Mouse (Mus musculus): Measurements from ENCODE around the gene Mfap2.

GRCm38 (mm10) chr4:141060426-141061301 lies 50.4 kb downstream of the Mfap2 start, which contains the start of gene Crocc:
- peak; percentile 99 for TF ChIP-seq CTCF (IDR thresholded peaks at IDR 0.05; ENCODE audit: low read depth)
- TF ChIP-seq EP300 (optimal IDR thresholded peaks at IDR 0.05): no peak

Measured in stomach, postnatal 0 days (tissue).